Mouse (Mus musculus) megakaryocyte progenitor cell, adult 5-6 weeks (primary cell): ENCODE results near the gene Rora. TPM values are rescaled to one million over a fixed set of nuclear protein-coding genes. Genes with fewer than 3 reads are reported as not detected.

ENCODE experiments used
- ATAC-seq: replicated peaks from 2 replicates; pipeline ENCODE4 v1.8.0; 2016; ENCODE audit warnings: mild to moderate bottlenecking, moderate TSS enrichment, inconsistent platforms; ENCODE audit not compliant: poor library complexity
- total RNA-seq, 2 experiments: library from RNA; stranded (forward) in 1 of 2; stranded (reverse) in 1 of 2; fragments of 157-497, 149-512 nt in 1 of 2; fragments of 200-1000 nt in 1 of 2; gene quantifications; 2 replicates each; pipeline versions ENCODE4 v1.2.3 to v1.2.4; 2015 to 2017

Rora gene
- total RNA-seq, 2 experiments from 2014 or later = 0.42 to 1.2 TPM

DNA sequence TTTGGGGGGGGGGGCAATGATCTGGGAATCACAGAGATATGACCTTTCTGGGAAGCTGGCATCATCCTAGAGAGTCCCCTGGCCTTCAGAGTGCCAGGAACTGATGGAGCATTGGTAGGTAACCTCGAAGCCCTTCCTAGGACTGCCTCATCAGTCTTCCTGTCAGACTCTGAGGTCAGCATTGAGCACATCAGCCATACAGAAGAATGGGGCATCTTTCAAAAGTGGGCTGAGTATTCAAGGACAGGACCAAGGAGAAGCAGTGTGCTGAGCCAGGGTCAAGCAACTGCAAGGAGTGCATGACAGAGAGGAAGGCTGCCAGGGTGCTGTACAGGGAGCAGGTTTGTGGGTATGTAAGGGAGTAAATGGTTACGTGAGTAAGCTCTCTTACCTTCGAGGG lies 523.4 kb downstream of the Rora start:
- ATAC-seq = no peak

DNA sequence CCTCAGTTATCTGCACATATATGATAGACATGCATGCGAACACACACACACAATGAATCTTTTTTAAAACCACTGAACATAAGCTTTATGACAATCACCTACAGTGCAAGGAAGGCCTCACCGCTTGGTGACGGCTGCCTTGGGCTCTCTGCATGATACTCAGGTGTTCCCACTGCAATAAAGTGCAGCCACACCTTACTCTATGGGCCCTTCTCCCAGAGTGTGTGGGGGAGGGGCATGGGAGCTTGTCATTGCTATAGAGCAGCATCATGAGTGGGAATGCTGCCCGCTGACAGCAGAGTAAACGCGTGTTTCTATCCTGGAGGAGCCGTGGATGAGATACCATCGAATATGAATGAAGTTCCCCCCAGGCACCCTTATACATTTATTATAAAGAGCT lies 525.6 kb downstream of the Rora start:
- no peak for ATAC-seq

DNA sequence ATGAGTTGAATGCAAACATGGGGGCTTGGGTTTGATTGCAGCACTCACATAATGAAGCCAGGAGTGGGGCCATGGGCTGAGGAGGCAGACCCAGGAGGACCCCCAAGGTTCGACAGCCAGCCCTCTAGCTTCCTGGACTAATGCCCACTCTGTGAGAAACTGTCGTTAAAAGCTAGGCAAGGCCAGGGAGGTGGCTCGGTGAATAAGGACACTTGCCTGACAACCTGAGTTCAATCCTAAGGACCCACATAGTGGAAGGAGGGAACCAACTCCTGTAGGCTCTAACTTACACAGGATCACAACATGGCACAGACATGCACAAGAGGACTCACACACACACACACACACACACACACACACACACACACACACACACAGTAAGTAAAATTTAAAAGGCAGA lies 527.4 kb downstream of the Rora start:
- no peak for ATAC-seq

DNA sequence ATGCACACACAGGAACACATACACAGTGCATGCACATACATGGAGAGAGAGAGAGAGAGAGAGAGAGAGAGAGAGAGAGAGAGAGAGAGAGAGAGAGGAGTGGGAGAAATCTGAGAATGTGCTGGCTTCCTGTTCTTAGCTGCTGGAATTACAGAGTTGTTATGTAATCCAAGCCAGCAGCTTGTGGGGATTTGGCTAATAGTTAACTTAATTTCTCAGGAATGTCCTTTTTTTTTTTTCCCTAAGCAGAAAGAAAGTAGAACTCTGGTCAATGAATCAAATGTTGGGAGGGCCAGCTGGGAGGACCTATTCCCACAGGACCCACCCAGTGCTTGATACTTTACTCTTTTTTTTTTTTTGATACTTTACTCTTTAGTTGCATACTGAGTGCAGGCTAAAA lies 527.8 kb downstream of the Rora start:
- no peak for ATAC-seq

DNA sequence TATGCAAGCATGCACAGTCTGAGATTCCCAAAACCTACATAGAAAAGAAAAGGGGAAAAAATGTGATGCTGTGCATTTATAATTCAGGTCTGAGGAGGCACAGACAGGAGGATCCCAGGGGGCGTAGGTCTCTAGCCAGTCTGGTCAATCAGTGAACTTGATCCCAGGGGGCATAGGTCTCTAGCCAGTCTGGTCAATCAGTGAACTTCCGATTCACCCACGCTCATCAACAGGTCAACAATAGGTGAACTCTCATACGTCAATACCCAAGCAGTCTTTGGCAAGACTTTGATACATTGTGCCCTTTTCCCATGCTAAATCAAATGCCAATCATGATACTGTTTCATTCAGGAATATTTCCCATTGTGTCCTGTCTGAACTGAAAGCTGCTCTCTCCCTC lies 530.3 kb downstream of the Rora start:
- no peak for ATAC-seq

DNA sequence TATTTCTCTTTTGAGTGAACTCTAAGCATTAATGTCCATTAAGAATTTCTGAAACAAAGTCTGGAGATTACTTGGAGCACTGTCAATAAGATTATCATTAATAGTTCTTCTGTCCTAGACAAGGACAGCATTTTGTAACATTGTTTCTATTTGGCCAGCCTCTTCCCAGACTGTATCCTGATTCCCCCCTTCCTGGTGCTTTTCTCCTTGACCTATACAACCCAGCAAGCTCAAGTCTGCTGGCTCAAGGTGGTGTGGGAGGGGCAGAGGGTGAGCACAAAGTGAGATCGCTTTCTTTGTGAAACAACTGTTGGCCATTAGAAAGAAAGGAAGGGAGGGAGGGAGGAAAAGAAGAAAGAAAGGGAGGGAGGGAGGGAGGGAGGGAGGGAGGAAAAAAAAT lies 537.1 kb downstream of the Rora start:
- no peak for ATAC-seq

DNA sequence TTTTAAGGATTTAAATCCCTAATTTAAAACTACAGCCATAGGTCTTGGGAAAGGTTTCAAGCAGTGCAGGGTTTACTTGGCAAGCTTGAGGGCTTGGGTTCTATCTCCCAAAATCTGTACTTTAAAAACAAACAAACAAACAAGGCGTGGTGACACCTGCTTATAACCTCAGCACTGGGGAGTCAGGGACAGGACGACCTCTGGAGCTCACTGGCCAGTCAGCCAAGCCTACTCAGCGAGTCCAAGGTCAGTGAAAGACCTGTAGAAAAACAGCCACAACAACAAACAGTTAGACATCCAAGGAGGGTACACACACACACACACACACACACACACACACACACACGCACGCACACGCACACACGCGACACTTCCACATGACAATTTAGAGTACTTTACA lies 538.9 kb downstream of the Rora start:
- no peak for ATAC-seq

DNA sequence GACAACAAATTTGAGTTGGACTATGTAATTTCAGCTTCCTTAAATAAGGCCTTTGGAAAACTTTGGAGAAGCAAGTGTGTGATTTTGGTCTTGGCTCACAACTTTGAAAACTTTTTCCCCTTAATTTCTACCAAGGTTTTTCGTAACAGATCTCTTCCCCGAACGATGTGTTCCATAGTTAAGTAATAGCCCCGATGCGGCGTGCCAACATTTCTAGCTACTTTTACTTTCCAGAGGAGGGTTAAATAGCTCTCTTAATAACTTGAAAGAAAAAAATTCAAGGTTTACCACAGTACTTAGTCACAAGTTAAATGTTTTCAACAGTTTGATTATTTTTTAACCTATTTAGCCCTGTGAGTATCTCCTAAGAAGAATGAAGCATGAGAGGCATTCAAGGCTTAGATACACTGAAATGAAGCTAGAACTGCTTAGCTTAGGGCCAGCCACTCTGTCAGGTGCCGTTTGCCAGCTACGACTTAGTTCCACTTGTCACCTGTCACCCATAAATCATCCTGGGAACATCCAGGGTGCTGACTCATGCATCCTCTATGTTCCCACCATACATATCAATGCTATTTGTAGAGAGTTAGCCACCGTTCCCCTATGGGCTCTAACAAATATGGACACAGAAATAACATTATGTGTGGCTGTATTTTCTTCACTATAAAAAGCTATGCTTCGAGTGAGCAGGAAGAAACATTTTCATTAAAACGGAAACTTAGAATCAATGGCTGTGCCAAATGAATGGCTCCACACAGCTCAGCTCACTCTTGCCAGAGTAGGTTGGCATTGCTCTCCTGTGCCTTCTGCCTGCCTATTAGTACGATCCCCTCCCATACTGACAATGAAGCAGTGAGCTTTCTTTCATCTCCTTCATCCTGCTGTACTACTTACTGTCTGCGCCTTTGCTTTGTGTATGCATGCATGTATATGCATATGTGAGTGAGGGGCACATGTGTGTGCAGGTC lies 541.3 kb downstream of the Rora start:
- peak; percentile 39; the same call in 1 of the 2 replicates for ATAC-seq

DNA sequence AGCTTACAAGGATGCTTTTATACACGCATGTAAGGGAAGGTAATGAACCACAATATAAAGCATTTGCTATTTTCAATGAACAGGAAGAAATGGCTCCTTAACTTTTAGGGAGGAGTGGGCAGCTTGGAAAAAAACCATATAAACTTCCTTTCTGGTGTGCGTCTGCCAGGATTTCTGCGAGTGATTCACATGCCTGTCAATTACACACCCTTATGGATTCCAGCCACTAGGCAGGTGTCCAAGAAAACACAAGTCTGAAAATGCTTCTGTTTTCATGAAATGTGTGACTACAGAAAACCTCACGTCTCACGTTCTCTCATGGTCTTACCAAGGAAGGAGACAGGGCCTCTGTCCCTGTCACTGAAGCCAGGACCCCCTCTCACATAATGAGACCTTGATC lies 560.2 kb downstream of the Rora start:
- no peak for ATAC-seq

DNA sequence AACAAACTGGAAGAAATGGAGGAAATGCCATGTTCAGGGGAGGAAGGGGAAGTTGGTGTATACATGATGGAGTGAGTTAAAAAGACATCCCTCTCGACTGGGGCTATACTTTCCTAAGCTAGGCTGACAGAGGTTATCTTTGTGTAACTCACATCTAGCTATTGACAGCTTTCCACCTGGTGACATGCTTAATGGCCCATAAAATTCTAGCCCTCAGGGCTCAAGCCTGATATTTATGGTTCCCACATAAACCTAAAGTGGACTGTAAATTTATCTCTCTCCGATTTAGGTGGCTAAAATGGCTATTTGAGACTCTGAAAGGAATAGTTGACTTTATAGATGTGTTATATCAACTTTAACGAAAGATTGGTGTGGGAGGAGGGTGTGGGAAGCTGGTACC lies 571.3 kb downstream of the Rora start:
- ATAC-seq = no peak

DNA sequence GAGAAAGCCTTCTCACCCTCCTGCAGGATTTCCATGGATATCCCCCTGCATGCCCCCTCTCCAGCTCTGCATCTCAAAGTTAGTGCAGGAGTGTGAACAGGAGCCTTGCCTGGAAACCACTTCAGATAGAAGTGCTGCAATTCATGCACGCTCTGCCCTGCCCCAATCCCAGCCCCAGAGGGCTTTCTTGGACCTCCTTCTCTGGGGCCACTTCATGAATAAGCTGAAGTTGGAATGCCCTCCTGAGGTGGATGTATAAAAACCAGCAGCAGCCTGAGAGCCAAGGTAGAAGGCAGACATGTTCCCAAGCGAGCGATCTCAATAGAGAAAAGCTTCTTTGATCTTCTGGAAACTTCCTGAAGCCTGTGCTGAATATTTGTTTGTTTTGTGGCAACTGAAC lies 572.8 kb downstream of the Rora start:
- ATAC-seq = no peak

DNA sequence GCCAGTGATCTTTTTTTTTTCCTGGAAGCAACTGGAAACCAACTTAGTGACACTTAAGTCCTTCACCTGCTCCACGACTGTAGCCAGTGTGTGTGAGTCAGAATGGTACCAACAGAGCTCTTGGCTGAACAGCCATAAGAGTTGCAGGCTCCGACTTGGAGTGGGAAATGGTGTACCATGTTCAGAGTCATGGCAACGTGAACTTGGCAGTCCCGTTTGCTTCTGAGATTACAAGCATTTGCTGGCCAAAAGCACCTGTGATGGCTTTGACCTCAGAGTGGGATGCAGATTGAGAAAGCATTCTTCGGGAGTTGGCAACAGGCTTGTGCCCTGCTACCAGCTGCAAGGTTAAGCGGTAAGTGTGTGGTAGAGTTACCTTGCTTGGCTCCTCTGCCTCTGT lies 574.2 kb downstream of the Rora start:
- no peak for ATAC-seq

DNA sequence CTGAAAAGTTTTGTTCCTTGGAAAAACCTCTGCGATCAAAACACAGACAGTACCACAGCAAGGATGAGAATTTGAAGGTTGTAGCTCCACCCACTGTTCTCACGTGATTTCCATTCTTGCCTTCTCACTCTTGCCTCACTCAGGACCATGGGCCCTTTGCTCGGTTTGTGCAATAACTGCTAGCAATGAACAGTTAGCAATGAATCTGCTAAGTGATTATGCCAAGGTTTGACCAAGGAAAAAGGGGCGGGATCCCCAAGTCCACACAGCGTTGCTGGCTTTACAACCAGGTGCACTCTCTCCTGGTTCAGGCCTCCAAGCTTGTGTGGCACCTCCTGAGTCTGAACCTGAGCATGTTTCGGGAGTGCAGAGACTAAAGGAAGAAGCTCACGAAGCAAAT lies 576.3 kb downstream of the Rora start:
- ATAC-seq = peak; percentile 75

DNA sequence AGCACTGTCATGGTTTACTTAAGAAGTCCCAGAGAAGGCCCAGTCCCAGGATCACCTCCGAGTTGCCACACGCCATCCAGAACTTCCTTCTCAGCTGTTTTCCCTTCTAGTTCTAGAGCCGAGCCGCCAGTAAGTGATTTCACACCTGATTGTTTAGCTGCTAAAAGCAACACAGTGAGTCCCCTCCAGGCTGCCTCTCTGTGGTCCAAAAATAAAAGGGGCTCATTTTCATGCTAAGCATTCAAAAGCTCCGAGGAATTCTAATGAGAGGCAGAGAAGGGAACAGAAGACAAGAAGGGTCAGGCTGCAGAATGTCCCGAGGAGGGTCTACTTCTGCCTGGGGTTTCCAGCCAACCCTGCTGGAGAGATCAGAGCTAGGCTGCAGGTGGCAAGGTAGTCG lies 580.9 kb downstream of the Rora start:
- ATAC-seq = no peak

DNA sequence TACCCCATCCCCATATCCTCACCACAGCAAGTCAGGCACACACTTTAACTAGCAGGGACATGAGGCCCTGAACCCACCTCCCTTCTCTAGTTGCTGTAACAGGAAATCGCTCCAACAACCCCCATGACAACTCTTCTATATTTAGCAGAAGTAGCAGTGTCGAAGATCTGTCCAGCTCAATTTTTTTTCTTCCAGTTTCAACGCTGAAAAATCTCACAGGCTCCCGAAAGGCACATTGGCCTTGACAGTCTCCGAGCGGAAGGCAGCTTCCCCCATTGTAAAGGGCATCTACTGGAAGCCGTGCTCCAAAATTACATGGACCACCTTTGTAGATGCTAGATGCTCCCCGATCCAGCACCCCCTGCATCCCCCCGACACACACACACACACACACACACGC lies 583.7 kb downstream of the Rora start:
- ATAC-seq = no peak

DNA sequence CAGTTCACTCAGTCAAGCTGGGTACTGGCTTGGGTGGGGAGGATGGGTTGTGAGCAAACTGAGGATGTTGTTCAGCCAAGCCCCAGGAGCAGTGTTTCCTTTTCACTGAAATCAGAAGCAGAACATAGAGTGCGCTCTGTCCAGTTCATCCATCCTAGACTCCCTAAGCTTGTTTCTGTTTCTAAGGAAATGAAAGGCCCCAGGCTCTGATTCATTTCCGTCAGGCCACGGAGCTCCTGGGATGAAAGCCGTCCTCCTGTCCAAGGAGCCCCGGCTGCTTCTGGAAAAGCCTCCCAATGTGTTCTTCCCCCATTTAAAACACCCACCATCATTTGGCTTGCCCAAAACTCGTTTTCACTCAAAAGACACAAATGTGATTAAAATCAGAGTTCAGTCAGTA lies 589.0 kb downstream of the Rora start:
- ATAC-seq = no peak

DNA sequence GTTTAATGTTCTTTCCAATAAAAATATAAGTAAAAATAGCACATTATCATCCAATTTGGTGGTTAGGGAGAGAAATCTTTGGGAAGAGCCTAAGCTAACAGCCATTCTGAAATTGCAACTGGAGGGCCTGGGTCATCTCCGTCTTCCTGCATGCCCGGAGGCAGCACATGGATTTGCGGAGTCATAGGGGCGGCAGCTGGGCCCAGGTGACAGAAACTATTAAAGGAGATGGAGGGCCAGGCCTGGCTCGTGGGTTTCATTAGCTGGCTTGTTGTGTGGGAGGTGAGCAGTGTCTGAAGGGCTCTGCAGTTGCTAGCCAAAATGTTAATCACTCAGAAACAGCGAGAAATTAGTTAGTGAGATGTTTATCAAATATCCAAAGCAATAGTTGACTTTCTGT lies 590.0 kb downstream of the Rora start:
- ATAC-seq = no peak

DNA sequence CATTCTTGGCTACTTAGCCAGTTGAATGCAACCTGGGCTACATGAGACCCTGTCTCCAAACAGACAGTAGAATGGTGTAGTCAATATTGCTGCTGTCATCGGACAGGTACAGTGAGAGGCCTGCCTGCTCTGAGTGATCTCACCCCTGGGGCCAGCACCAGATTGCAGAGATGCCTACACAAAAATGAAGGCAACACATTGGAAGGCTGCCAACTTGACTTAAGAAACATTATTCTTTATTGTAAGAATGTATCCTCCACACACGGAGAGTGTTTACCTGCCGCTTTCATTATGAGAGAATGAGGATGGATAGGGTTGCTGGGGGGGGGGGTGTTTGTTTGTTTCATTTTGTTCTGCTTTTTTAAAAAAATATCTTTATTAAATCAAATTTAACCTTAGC lies 592.6 kb downstream of the Rora start:
- no peak for ATAC-seq

DNA sequence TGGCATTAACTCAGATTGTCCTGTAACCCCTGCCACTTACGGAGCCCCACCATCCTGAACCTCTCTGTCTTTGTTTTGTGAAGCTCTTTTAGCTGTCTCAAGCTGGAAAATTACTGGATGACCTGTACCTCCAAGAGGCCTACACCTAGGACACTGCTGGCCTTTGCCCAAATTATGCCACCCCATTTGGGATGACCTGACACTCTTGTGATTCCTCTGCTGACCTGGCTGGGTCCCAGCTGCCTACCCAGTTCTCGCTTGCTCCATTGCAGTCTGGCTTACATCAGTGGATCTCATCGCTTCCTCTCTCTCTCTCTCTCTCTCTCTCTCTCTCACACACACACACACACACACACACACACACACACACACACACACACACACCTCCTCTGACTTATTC lies 596.0 kb downstream of the Rora start:
- no peak for ATAC-seq

DNA sequence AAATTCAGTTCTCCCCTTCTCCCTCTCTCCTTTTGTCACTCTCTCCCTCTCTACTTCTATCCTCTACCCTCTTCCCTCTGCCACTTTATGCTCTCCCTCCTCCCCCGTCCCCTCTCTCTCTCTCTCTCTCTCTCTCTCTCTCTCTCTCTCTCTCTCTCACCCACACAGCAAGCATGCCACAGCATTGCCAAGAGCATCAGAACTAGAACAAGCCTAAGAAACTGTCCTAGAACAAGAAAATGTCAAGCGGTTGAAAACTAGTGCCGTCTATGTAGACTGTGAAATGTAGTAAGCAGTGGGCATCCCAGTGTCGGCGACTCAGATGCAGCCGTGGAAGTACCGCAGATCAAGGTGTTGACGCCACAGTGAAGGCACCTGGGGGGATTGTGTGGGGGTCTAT lies 596.7 kb downstream of the Rora start:
- no peak for ATAC-seq

DNA sequence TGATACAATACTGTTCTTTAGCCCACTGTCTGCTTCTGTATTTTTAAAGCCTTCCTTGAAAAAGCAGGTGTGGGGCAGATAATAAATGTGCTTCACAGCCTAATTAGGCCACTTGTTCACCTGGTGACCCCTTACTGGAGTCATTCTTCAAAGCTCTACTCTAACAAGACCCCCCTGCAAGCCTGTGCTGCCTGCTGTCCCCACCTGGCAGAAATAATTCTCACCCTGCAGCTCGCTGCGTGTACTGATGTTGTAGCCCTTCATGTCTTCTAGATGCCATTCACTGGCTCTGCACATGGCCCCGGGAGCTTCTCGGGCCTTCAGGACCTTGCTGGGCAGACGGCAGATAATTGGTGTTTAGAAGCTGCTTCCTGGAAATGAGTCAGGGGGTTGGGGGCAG lies 604.9 kb downstream of the Rora start:
- no peak for ATAC-seq

DNA sequence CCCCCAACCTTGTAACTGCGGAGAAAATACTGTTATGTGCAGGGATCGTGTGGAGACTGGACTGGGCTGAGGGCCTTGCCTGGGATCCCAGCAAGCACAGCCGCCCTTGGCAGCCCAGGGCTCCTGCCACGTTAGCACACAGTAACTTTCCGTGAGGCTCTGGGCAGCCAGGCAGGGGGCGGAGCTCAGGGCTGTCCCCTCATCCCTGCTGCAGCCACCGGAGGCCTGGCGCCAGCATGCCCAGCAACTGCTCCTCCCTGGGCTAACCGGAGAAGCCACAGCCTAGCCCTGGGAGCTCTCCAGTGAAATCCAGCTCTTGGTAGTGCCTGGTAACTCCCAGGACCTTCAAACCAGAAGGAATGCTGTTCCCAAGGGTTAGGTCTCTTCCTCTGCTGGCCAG lies 605.8 kb downstream of the Rora start:
- ATAC-seq = no peak

DNA sequence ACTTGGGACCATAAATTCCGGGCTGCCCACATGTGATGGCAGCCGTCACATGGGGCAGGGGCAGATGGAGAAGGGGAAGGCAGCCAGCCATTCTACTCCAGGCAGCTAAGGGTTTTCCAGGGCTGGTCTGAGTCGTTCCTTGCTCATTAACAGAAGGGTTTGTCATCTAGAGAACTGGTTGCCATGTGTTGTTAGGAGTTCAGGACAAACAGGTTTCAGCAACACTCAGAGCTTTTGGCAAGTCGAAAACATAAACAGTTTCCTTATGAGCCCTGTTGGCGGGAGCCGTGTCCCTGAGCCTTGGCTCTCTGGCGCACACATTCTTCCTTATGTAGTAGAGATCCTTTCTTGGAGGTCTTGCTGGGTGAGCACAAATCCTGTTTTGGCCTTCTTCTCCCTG lies 611.6 kb downstream of the Rora start:
- ATAC-seq = no peak
